Mouse (Mus musculus) G1E (cell line): ENCODE results near the gene Mns1. TPM values are rescaled to one million over a fixed set of nuclear protein-coding genes. Genes with fewer than 3 reads are reported as not detected.

Experiments
- ATAC-seq: 2 replicates; pipeline ENCODE4 v1.8.0; 2016; ENCODE audit warnings: mild to moderate bottlenecking; ENCODE audit not compliant: insufficient number of reproducible peaks, poor library complexity, low FRiP score, severe bottlenecking; ENCODE audit errors: extremely low read depth
- DNase-seq: peaks from one replicate; pipeline ENCODE4 v3.0.0; 2012; ENCODE audit warnings: low spot score
- H3K27me3 ChIP-seq: 2 replicates; pipeline ENCODE4 v1.6.1; 2012; ENCODE audit warnings: mild to moderate bottlenecking, low read length, inconsistent platforms; ENCODE audit not compliant: insufficient read depth
- H3K36me3 ChIP-seq: replicated peaks from 2 replicates; pipeline ENCODE3; 2012; ENCODE audit warnings: mild to moderate bottlenecking, inconsistent platforms
- H3K4me1 ChIP-seq: 2 replicates; pipeline ENCODE4 v1.6.1; 2012; ENCODE audit warnings: low read depth, low read length, inconsistent platforms, mixed read lengths; ENCODE audit not compliant: insufficient read depth
- H3K4me3 ChIP-seq: 2 replicates; pipeline ENCODE4 v1.5.1; 2012; ENCODE audit warnings: low read depth, mild to moderate bottlenecking, inconsistent platforms, low read length, moderate library complexity, mixed read lengths
- H3K9me3 ChIP-seq: replicated peaks from 2 replicates; pipeline ENCODE4 v1.6.1; 2012; ENCODE audit warnings: inconsistent platforms
- CTCF ChIP-seq: IDR thresholded peaks from 2 replicates; pipeline ENCODE4 v1.5.1; 2012; ENCODE audit warnings: low read depth, low read length, inconsistent platforms, mixed read lengths
- GATA1 ChIP-seq: IDR thresholded peaks from 2 replicates; pipeline ENCODE4 v1.6.1; 2012; ENCODE audit warnings: borderline replicate concordance, low read length, inconsistent platforms, mixed read lengths
- GATA2 ChIP-seq: IDR thresholded peaks from 2 replicates; pipeline ENCODE4 v1.6.1; 2012; ENCODE audit warnings: low read depth, low read length, inconsistent platforms, borderline replicate concordance
- POLR2AphosphoS5 ChIP-seq: IDR thresholded peaks from 2 replicates; pipeline ENCODE4 v1.6.1; 2012; ENCODE audit warnings: low read depth, low read length, inconsistent platforms; ENCODE audit not compliant: insufficient replicate concordance
- TAL1 ChIP-seq: conservative IDR thresholded peaks from 2 replicates; pipeline ENCODE4 v1.6.1; 2012; ENCODE audit warnings: low read depth, low read length, inconsistent platforms, mixed read lengths
- polyA plus RNA-seq: library from polyadenylated mRNA; stranded (reverse); fragments of >175 nt; gene quantifications from 2 replicates; pipeline ENCODE4 v1.2.3, GENCODE M21; 2012
- total RNA-seq, 2 experiments: library from RNA; stranded (forward) in 1 of 2; stranded (reverse) in 1 of 2; fragments of 200-1000 nt in 1 of 2; fragments of >200 nt in 1 of 2; fragmentation: Nextera tagmentation in 1 of 2; gene quantifications; 2 replicates each; pipeline ENCODE4 v1.2.3; 2014 to 2017

The Mns1 gene
- total and polyA plus RNA-seq, 3 experiments = 33.2 to 357 (median 138) TPM

GRCm38 (mm10) chr9:72493984-72494685, 56.3 kb downstream of the Mns1 start:
- H3K27me3 ChIP-seq = no peaks in the 10 kb centered on the region
- H3K9me3 ChIP-seq = no peaks in the 10 kb centered on the region
- H3K4me3 ChIP-seq = no peak overlapping the region
- no peak for ATAC-seq
- no peak for DNase-seq
- H3K4me1 ChIP-seq = peaks cover 29% of the 10 kb centered on the region
- no peak for TF ChIP-seq GATA1
- TF ChIP-seq TAL1 = no peak
- TF ChIP-seq GATA2 = no peak
- no peak for TF ChIP-seq CTCF
- peaks cover 3% of the 10 kb centered on the region for H3K36me3 ChIP-seq

- Histone ChIP-seq H3K27me3 (no peaks in the 10 kb centered on the region), H3K36me3 (no peaks in the 10 kb centered on the region), H3K4me3 (no peak overlapping the region), H3K9me3 (no peaks in the 10 kb centered on the region), H3K4me1 (peaks cover 12% of the 10 kb centered on the region)
- no peak for ATAC-seq
- TF ChIP-seq TAL1 = no peak
- no peak for TF ChIP-seq GATA2
- no peak for TF ChIP-seq POLR2AphosphoS5
- TF ChIP-seq CTCF = no peak
- TF ChIP-seq GATA1 = no peak
- DNase-seq = no peak
These were observed 58.9 kb downstream of the Mns1 start for GRCm38 (mm10) chr9:72496691-72497090.

- ATAC-seq = no peak
- H3K27me3 ChIP-seq = no peaks in the 10 kb centered on the region
- H3K4me3 ChIP-seq = no peak overlapping the region
- no peak for TF ChIP-seq TAL1
- H3K4me1 ChIP-seq = peaks cover 8% of the 10 kb centered on the region
- no peaks in the 10 kb centered on the region for H3K9me3 ChIP-seq
- no peaks in the 10 kb centered on the region for H3K36me3 ChIP-seq
- DNase-seq = no peak
These were observed 59.4 kb downstream of the Mns1 start for GRCm38 (mm10) chr9:72497171-72497570.

Other genes starting within 250 kb of the Mns1 start
- 217 and 241 TPM in 2 replicates for gene Zfp280d, start 163.2 kb upstream of the Mns1 start, total RNA-seq (2014; fragmentation: Nextera tagmentation)
- 85.4 and 99.5 TPM in 2 replicates for gene Zfp280d, start 163.2 kb upstream of the Mns1 start, total RNA-seq (2017)
- 5.2 and 5.5 TPM in 2 replicates for gene Zfp280d, start 163.2 kb upstream of the Mns1 start, polyA plus RNA-seq
- 157 and 164 TPM in 2 replicates for gene Tex9, start 54.2 kb downstream of the Mns1 start, total RNA-seq (2014; fragmentation: Nextera tagmentation)
- 86.8 and 124 TPM in 2 replicates for gene Tex9, start 54.2 kb downstream of the Mns1 start, total RNA-seq (2017)
- gene Tex9, start 54.2 kb downstream of the Mns1 start, polyA plus RNA-seq = 24.6 and 31.0 TPM in 2 replicates
- gene Rfx7, start 94.2 kb downstream of the Mns1 start, total RNA-seq (2014; fragmentation: Nextera tagmentation) = 145 and 161 TPM in 2 replicates
- gene Rfx7, start 94.2 kb downstream of the Mns1 start, total RNA-seq (2017) = 25.8 and 29.2 TPM in 2 replicates
- 31.4 and 34.8 TPM in 2 replicates for gene Rfx7, start 94.2 kb downstream of the Mns1 start, polyA plus RNA-seq
- gene Nedd4, start 224.3 kb downstream of the Mns1 start, total RNA-seq (2014; fragmentation: Nextera tagmentation) = 869 and 984 TPM in 2 replicates
- gene Nedd4, start 224.3 kb downstream of the Mns1 start, total RNA-seq (2017) = 631 and 707 TPM in 2 replicates
- 399 and 562 TPM in 2 replicates for gene Nedd4, start 224.3 kb downstream of the Mns1 start, polyA plus RNA-seq